Mouse (Mus musculus) effector memory CD4-positive, alpha-beta T cell, adult 5 months (primary cell): ENCODE measurements around the gene Mrpl20. TPM values are rescaled to one million over a fixed set of nuclear protein-coding genes. Genes with fewer than 3 reads are reported as not detected.

Source experiments
- polyA plus RNA-seq: library from polyadenylated mRNA; unstranded; fragments of 100-300 nt; shearing (Covaris generic); gene quantifications from one replicate; pipeline ENCODE4 v1.2.1, GENCODE M21; 2017

Gene Mrpl20
- 52.7 TPM for polyA plus RNA-seq

GRCm38 (mm10) chr4:155802741-155803339 lies at the start of gene Mrpl20:
Gene Mrpl20 (plus strand): TSS chr4:155802878.

DNA sequence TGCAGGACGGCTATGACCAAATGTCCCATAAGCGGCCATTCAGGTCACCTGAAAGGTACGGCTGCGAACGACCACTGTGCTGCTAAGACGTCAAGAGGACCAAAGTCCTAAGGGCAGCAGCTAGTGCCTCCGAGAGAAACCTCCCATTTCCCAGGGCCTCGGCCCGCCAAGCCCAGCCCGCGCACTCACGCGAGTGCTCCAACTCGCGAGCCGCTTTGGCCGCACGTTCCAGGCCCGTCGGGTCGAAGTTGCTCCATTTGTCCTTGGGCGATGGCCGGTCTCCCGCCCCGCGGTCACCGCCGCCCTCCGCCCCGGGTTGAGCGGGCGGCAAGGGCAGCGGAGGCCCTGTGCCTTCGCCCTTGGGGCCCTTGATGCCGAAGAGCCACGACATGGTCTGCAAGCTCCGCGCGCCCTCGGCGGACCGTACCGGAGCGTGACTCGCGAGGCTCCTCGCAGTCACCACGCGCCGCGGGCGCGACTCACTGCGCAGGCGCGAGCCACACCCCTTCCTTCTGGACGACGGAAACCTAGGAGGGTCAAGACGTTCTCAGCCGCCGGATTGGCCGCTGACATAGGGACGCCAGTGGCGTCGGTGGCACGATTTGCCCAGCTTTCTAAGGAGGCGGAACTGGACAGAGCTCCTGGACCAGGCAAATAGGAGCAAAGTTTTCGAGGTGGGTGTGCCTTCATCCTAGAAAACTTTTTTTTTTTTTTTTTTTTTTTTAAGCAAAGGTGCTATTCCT lies 41.9 kb upstream of the Mrpl20 start, which contains the start of gene Atad3a:
Gene Atad3a, minus strand, starts transcription at position 481 of the 743 bp plus-strand sequence.

DNA sequence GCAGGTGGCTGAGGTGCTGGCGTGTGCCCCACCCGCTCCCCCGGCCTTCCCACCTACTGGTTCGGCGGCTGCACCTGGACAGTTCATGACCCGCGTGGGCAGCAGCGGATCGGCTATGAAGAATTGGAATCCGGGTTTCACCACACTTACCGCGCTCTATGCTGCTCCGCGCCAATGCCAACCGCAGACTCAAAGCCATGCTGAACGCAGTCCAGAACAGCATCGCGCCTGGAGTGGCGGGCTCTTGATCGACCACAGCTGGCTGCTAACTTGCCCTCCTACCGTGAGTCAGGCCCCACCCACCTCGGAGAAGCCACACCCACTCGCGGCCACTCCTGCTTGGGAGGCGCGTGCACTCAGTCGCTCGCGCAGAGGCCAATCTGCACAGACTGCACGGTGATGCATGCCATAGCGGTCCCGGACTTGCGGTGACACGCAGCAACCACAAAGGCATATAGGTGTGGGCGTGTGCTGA lies 28.4 kb upstream of the Mrpl20 start, which contains the start of gene Vwa1:
Gene Vwa1, minus strand, starts transcription at position 419 of the 475 bp plus-strand sequence.

DNA sequence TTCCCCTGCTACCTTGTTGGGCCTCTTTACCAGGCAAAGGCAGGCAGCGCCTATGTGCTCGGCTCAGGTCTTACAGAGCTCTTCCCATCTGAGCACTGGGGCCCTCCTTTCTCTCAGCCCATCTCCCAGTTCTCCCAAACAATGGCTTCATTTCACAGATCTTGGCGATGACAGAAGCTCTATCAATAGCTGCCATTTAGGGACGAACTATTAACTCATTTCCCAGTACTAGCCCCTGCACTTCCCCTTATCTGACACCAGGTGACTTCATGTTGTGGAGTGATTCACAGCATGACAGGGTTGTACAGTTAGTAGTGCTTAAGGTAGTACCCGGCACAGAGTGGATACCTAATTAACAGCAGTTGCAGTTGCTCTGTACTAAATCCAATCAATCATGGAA lies 16.9 kb upstream of the Mrpl20 start, which contains the start of gene Tmem88b:
Gene Tmem88b, minus strand, starts transcription at position 56 of the 400 bp plus-strand sequence.

GRCm38 (mm10) chr4:155790021-155790489 lies 12.6 kb upstream of the Mrpl20 start, which contains the start of gene Ankrd65:
Gene Ankrd65 (plus strand): TSS chr4:155790439.

DNA sequence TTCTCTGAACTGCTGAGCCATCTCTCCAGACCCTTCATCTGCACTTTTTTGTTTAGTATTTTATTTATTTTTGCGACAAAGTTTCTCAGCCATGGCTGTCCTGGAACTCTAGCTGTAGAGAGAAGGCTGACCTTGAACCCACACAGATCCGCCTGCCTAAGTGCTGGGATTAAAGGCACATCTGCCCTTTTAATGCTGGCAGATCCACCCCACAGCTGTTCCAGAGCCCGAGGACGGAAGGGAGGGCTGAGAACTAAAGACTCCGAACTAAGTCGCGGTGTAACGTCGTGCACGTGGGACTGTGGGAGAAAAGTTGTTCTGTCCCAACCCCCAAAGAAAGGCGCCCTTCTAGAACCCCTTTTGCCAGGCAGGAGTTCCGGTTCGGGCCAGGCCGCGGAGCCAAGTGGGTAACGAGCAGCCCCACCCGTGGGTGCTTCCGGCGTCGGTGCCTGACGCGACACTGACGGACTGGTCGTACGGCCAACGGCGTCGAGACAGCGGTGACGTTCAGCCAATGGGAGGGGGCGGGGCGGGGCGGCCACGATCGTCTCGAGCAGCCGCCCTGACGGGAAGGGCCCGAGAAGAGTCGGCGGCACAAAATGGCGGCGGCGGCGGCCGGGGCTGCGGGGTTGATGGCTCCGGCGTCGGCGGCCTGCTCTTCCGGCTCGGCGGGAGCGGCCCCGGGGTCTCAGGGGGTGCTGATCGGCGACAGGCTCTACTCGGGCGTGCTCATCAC lies 9.4 kb downstream of the Mrpl20 start, which contains the start of gene Ccnl2:
Gene Ccnl2, plus strand, starts transcription at position 561 of the 736 bp plus-strand sequence.

DNA sequence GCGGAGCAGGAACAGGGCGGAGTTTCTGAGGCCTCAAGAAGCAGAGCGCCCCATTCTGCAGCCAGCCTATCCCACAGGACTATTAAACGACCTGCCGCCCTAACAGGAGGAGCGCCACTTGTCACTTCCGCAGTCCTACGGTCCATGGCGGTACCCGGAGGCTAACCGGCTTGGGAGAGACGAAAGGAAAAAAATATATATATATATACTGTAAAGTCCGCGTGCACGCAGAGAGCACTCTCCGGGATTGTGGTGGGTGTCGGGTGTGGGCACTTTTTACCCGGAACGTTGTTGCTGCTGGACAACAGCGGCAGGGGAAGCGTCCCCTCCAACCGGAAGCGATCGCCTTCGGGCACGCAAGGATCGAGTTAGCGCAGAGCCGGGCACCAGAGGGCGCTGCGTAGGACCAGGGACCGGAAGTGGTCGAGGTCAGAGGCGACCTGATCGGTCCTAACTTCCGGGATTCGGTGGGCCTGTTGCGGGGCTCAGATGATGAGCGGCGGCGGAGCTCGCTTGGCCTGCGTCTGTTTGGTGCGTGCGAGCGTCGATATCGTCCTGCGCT lies 28.6 kb downstream of the Mrpl20 start, which contains the start of gene Aurkaip1:
Gene Aurkaip1, plus strand, starts transcription at position 68 of the 562 bp plus-strand sequence.

DNA sequence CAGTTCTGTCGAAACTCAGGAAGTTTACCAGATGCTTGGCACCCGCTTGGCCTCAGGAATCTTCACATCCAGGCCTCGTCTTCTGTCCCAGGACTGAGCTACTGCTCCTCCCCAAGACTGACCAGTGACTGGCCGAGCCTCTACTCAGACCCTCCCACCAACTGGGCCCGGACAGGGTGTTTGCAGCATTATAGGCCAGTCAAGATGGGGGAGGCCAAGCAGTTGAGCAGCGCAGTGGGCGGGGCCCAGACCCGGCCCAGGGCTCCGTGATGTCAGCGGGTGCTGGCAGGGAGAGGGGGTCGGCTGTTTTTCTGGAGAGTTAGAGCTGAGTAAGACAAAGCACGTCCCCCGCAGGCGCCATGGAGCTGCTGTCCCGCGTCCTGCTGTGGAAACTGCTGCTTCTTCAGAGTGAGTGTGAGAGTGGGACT lies 36.8 kb downstream of the Mrpl20 start, which contains the start of gene Mxra8:
Gene Mxra8, plus strand, starts transcription at position 198 of the 428 bp plus-strand sequence.

DNA sequence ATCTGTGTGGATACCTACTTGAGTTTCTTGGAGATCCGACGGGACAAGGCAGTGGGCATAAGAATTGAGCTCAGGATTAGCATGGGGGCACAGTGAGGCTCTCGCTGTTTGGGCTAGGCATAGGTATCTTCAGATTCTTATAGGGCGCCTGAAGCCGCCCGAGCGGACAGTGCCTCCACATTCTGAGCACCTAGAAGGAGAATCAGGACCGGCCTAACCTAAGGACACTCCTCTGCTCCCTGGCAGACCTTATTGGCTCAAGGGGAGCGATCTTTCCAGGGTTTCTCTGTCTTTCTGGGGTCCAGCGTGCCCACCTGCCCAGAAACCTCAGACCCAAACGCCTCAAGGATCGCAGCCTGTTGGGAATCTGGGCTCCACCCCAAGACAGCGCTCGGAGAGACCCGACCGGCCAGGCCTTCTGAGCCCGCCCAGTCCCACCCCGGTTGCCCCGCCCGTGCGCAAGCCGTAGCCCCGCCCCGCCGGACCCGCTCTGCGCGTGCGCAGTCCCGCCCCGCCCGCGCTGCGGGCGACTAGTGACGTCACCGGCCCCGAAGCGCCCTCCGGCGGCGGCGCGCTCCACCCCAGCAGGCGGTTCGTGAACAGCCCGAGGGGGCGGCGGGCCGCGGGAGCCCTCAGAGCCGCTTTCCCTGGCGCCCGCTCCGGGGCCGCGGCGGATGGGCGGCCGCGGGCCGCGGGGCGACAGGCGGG lies 44.3 kb downstream of the Mrpl20 start, which contains the start of gene Dvl1:
Gene Dvl1, plus strand, starts transcription at position 532 of the 708 bp plus-strand sequence.

Other genes starting within 250 kb of the Mrpl20 start
- 98.5 TPM for gene Nadk, start 240.5 kb upstream of the Mrpl20 start, polyA plus RNA-seq
- 25.6 TPM for gene Slc35e2, start 201.5 kb upstream of the Mrpl20 start, polyA plus RNA-seq
- gene Cdk11b, start 178.0 kb upstream of the Mrpl20 start, polyA plus RNA-seq = 793 TPM
- gene Gm10563, start 157.5 kb upstream of the Mrpl20 start, polyA plus RNA-seq = not detected
- gene Mmp23, start 149.5 kb upstream of the Mrpl20 start, polyA plus RNA-seq = not detected
- 48.6 TPM for gene Mib2, start 133.7 kb upstream of the Mrpl20 start, polyA plus RNA-seq
- 11.6 TPM for gene Fndc10, start 108.5 kb upstream of the Mrpl20 start, polyA plus RNA-seq
- gene Ssu72, start 98.1 kb upstream of the Mrpl20 start, polyA plus RNA-seq = 83.3 TPM
- gene Tmem240, start 68.1 kb upstream of the Mrpl20 start, polyA plus RNA-seq = 0.11 TPM
- 69.8 TPM for gene Atad3a, start 41.8 kb upstream of the Mrpl20 start, polyA plus RNA-seq
- gene Vwa1, start 28.2 kb upstream of the Mrpl20 start, polyA plus RNA-seq = 0.14 TPM
- not detected for gene Tmem88b, start 17.0 kb upstream of the Mrpl20 start, polyA plus RNA-seq
- not detected for gene Ankrd65, start 12.4 kb upstream of the Mrpl20 start, polyA plus RNA-seq
- 336 TPM for gene Ccnl2, start 9.6 kb downstream of the Mrpl20 start, polyA plus RNA-seq
- 103 TPM for gene Aurkaip1, start 28.4 kb downstream of the Mrpl20 start, polyA plus RNA-seq
- gene Mxra8, start 36.8 kb downstream of the Mrpl20 start, polyA plus RNA-seq = 1.7 TPM
- 78.2 TPM for gene Dvl1, start 44.5 kb downstream of the Mrpl20 start, polyA plus RNA-seq
- gene Tas1r3, start 60.5 kb downstream of the Mrpl20 start, polyA plus RNA-seq = 0.66 TPM
- gene Cptp, start 66.6 kb downstream of the Mrpl20 start, polyA plus RNA-seq = 4.3 TPM
- 58.5 TPM for gene Ints11, start 66.7 kb downstream of the Mrpl20 start, polyA plus RNA-seq
- gene Pusl1, start 88.9 kb downstream of the Mrpl20 start, polyA plus RNA-seq = 29.1 TPM
- gene Acap3, start 88.9 kb downstream of the Mrpl20 start, polyA plus RNA-seq = 29.0 TPM
- 163 TPM for gene Ube2j2, start 141.0 kb downstream of the Mrpl20 start, polyA plus RNA-seq
- 4.2 TPM for gene C1qtnf12, start 159.4 kb downstream of the Mrpl20 start, polyA plus RNA-seq
- gene B3galt6, start 189.8 kb downstream of the Mrpl20 start, polyA plus RNA-seq = 7.5 TPM
- 443 TPM for gene Sdf4, start 190.0 kb downstream of the Mrpl20 start, polyA plus RNA-seq
- gene Tnfrsf4, start 211.0 kb downstream of the Mrpl20 start, polyA plus RNA-seq = 675 TPM
- 435 TPM for gene Tnfrsf18, start 223.3 kb downstream of the Mrpl20 start, polyA plus RNA-seq